Mouse (Mus musculus): ENCODE measurements around the gene Ncoa1.
"Not testable (repeated sequence)": the region's sequence is repeated elsewhere in the genome, so short reads cannot be mapped to it uniquely, and the experiment has no call there.

The Ncoa1 gene

GRCm38 (mm10) chr12:4313824-4314223 is 163.2 kb downstream of the Ncoa1 start:
- no peak for DNase-seq (ENCODE audit: low read depth, low spot score)

GRCm38 (mm10) chr12:4306712-4307313 is 170.2 kb downstream of the Ncoa1 start:
- no peak for DNase-seq (ENCODE audit: low read depth, low spot score)

GRCm38 (mm10) chr12:4299300-4299699 is 177.7 kb downstream of the Ncoa1 start:
- DNase-seq (ENCODE audit: low read depth, low spot score), result no peak

- no peak for DNase-seq (ENCODE audit: low read depth, low spot score)
Observed at GRCm38 (mm10) chr12:4298626-4299025, 178.4 kb downstream of the Ncoa1 start.

- DNase-seq (ENCODE audit: low read depth, low spot score), result no peak
Observed at GRCm38 (mm10) chr12:4295881-4296280, 181.1 kb downstream of the Ncoa1 start.

GRCm38 (mm10) chr12:4295281-4295680 is 181.7 kb downstream of the Ncoa1 start:
- DNase-seq (ENCODE audit: low read depth, low spot score), result no peak

GRCm38 (mm10) chr12:4293813-4294212 is 183.2 kb downstream of the Ncoa1 start:
- no peak for DNase-seq (ENCODE audit: low read depth, low spot score)

- DNase-seq (ENCODE audit: low read depth, low spot score), result no peak
Observed at GRCm38 (mm10) chr12:4285186-4285585, 191.8 kb downstream of the Ncoa1 start.

GRCm38 (mm10) chr12:4279878-4280277 is 197.1 kb downstream of the Ncoa1 start:
- no peak for DNase-seq (ENCODE audit: low read depth, low spot score)

GRCm38 (mm10) chr12:4278978-4279755 is 197.8 kb downstream of the Ncoa1 start:
- no peak for DNase-seq (ENCODE audit: low read depth, low spot score)

GRCm38 (mm10) chr12:4271078-4271477 is 205.9 kb downstream of the Ncoa1 start:
- no peak for DNase-seq (ENCODE audit: low read depth, low spot score)

- no peak for DNase-seq (ENCODE audit: low read depth, low spot score)
Observed at GRCm38 (mm10) chr12:4267765-4268164, 209.2 kb downstream of the Ncoa1 start.

- DNase-seq (ENCODE audit: low read depth, low spot score), result no peak
Observed at GRCm38 (mm10) chr12:4252742-4253655, 224.0 kb downstream of the Ncoa1 start.

- DNase-seq (ENCODE audit: low read depth, low spot score), result no peak
Observed at GRCm38 (mm10) chr12:4249786-4250185, 227.2 kb downstream of the Ncoa1 start.

GRCm38 (mm10) chr12:4245742-4246141 is 231.2 kb downstream of the Ncoa1 start:
- DNase-seq (ENCODE audit: low read depth, low spot score), result no peak

- no peak for DNase-seq (ENCODE audit: low read depth, low spot score)
Observed at GRCm38 (mm10) chr12:4243805-4244204, 233.2 kb downstream of the Ncoa1 start.

- not testable (repeated sequence) for DNase-seq (ENCODE audit: low read depth, low spot score)
Observed at GRCm38 (mm10) chr12:4240281-4240680, 236.7 kb downstream of the Ncoa1 start.

- DNase-seq (ENCODE audit: low read depth, low spot score), result no peak
Observed at GRCm38 (mm10) chr12:4237481-4237880, 239.5 kb downstream of the Ncoa1 start.

GRCm38 (mm10) chr12:4233572-4234508 is 243.1 kb downstream of the Ncoa1 start, which contains the start of the genes Ptrhd1 and Cenpo:
Gene Ptrhd1, plus strand, starts transcription at chr12:4234027.
Gene Cenpo, minus strand, starts transcription at chr12:4234294.
- DNase-seq (ENCODE audit: low read depth, low spot score), result peak; percentile 96

GRCm38 (mm10) chr12:4232777-4233176 is 244.2 kb downstream of the Ncoa1 start:
- DNase-seq (ENCODE audit: low read depth, low spot score), result no peak

- DNase-seq (ENCODE audit: low read depth, low spot score), result no peak
Observed at GRCm38 (mm10) chr12:4230156-4230555, 246.8 kb downstream of the Ncoa1 start.
